Comparison of ENCODE assay signal across 25 mouse cellular contexts in the genomic region with DNA sequence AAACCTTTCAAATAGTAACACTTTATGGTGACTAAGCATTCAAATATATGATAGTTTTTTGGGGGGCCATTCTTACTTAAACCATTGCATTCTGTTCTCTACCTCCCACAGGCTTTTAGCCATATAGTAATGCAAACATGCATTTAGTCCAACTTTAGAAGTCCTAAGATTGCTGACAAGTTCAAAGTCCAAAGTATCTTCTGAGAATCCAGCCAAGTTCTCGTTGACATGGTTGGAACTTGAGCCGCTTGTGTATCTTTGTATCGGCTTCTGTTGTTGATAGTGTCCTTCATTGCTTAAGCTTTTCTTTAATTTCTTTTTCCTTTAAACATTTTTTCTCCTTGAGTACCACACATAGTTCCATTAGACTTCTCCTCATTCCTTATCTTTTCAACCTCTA.
"Had no signal": no experiment of that assay in that cellular context is flagged by ENCODE, and none has a peak within 500 bp of the region (broad histone marks: within the 10 kb centered on the region; RNA-seq: fewer than 3 reads in every experiment).

No protein-coding gene starts in this region.

- H3K9me3 ChIP-seq: heart, embryonic 10.5 days; heart, embryonic 12.5 days; hindbrain, embryonic 10.5 days; hindbrain, embryonic 12.5 days; intestine, embryonic 15.5 days; limb, embryonic 10.5 days; liver, embryonic 12.5 days had no signal

- H3K4me3 ChIP-seq: gastrocnemius, adult 2 months; heart, embryonic 10.5 days; heart, embryonic 12.5 days; hindbrain, embryonic 10.5 days; hindbrain, embryonic 12.5 days; intestine, embryonic 15.5 days; layer of hippocampus, adult 2 months; left cerebral cortex, adult 2 months; limb, embryonic 10.5 days; limb, embryonic 12.5 days; liver, embryonic 12.5 days had no signal

- ATAC-seq: forebrain, embryonic 16.5 days; hindbrain, embryonic 16.5 days; inflammation-experienced regulatory T-cells, adult 6 months; intestine, embryonic 15.5 days; intestine, postnatal 0 days; liver, embryonic 12.5 days had no signal

- H3K27me3 ChIP-seq: heart, embryonic 12.5 days; hindbrain, embryonic 12.5 days; intestine, embryonic 15.5 days; limb, embryonic 12.5 days; liver, embryonic 12.5 days had no signal

- DNase-seq: gastrocnemius, adult 2 months; gastrocnemius, postnatal 10 days; gastrocnemius, postnatal 25 days; heart, adult 18-20 months; heart, postnatal 10 days; heart, postnatal 4 days; kidney, postnatal 25 days; liver had no signal

- H3K27ac ChIP-seq: gastrocnemius, adult 2 months; heart, embryonic 10.5 days; hindbrain, embryonic 10.5 days; hindbrain, embryonic 12.5 days; hindbrain, embryonic 14.5 days; intestine, embryonic 15.5 days; kidney, postnatal 0 days; layer of hippocampus, adult 2 months; left cerebral cortex, adult 2 months; limb, embryonic 10.5 days; limb, embryonic 12.5 days; liver, embryonic 12.5 days; liver, embryonic 14.5 days had no signal

- H3K9ac ChIP-seq: heart, embryonic 12.5 days; hindbrain, embryonic 12.5 days; hindbrain, embryonic 14.5 days; intestine, embryonic 15.5 days; limb, embryonic 12.5 days; liver, embryonic 12.5 days; liver, embryonic 14.5 days had no signal

- H3K36me3 ChIP-seq: heart, embryonic 10.5 days; heart, embryonic 12.5 days; hindbrain, embryonic 10.5 days; hindbrain, embryonic 12.5 days; intestine, embryonic 15.5 days; limb, embryonic 10.5 days; limb, embryonic 12.5 days; liver, embryonic 12.5 days had no signal

- H3K4me2 ChIP-seq: heart, embryonic 12.5 days; hindbrain, embryonic 12.5 days; hindbrain, embryonic 14.5 days; intestine, embryonic 15.5 days; limb, embryonic 12.5 days; liver, embryonic 12.5 days had no signal

- H3K4me1 ChIP-seq: heart, embryonic 10.5 days; heart, embryonic 12.5 days; hindbrain, embryonic 10.5 days; hindbrain, embryonic 12.5 days; intestine, embryonic 15.5 days; limb, embryonic 10.5 days; limb, embryonic 12.5 days; liver, embryonic 12.5 days had no signal
